Mouse (Mus musculus): Measurements from ENCODE around the gene Ints14. TPM values are rescaled to one million over a fixed set of nuclear protein-coding genes. Genes with fewer than 3 reads are reported as not detected.
A peak's percentile ranks its signal among the peaks of the same experiment; 100 is the strongest.

The Ints14 gene
- total and polyA plus RNA-seq, 3 experiments: 30.1 to 58.2 (median 52.9) TPM

DNA sequence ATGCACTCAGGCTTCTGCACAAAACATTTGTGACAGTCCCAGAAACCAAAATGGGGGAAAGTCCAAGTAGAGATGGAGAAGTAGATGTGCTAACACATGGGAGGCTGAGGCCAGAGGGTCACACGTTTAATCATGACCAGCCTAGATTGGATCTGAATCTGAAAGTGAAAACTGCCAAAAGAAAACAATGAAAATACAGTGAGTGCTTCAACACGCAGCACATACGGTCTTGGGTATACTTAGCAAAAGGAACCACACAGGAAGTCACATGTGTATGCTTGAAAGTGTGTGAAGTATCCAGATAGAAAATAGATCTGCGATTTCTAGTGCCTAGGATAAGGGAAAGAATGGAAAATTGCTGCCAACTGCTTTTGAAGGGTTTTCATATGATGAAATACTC is 46.1 kb upstream of the Ints14 start:
- in situ Hi-C loops (cut with MboI; ENCODE audit: low pct_ligation_motif_present, low pct_unique_long_range_greater_than_20kb, low sequenced_read_pairs) (no loop called here), dilution Hi-C loops (cut with MboI; ENCODE audit: extremely low pct_ligation_motif_present, extremely low pct_unique_long_range_greater_than_20kb, low sequenced_read_pairs) (no loop called here)
- Histone ChIP-seq H3K4me3 (replicated peaks in 1 of 3; ENCODE audit: low read depth in 2 of 3, low read length in 2 of 3, poor library complexity in 1 of 3) (no peak overlapping the region), H3K4me2 (ENCODE audit: insufficient read depth, low read depth, poor library complexity, severe bottlenecking) (no peak overlapping the region), H3K4me1 (ENCODE audit: control insufficient read depth in 1 of 2, insufficient read depth in 2 of 2) (peaks cover 0 to 16% of the 10 kb centered on the region in 2 experiments; a peak in 1 of 4 replicates), H3K27me3 (replicated peaks) (no peaks in the 10 kb centered on the region), H3K27ac (ENCODE audit: insufficient read depth, low read depth) (no peak overlapping the region), H3K9me3 (replicated peaks; ENCODE audit: low read length) (peaks cover 2% of the 10 kb centered on the region), H3K9ac (ENCODE audit: insufficient read depth, low read depth) (no peak overlapping the region), H3K79me2 (replicated peaks; ENCODE audit: control insufficient read depth, extremely low read depth, insufficient read depth, poor library complexity, severe bottlenecking) (no peaks in the 10 kb centered on the region), H3K36me3 (replicated peaks in 1 of 2; ENCODE audit: control insufficient read depth in 1 of 2, insufficient read depth in 1 of 2, low read length in 1 of 2) (peaks cover 66 to 89% of the 10 kb centered on the region in 2 experiments)
- peak; percentile 20 for DNase-seq (ENCODE audit: extremely low read depth)
- TF ChIP-seq MYC (IDR thresholded peaks at IDR 0.05; ENCODE audit: low read depth, low read length) (no peak), POLR2AphosphoS2 (IDR thresholded peaks at IDR 0.05; ENCODE audit: low read depth, low read length) (no peak), ZNF384 (IDR thresholded peaks at IDR 0.05; ENCODE audit: low read depth, low read length) (no peak), MAZ (IDR thresholded peaks at IDR 0.05; ENCODE audit: low read depth, low read length) (no peak), MXI1 (IDR thresholded peaks at IDR 0.05; ENCODE audit: low read depth, low read length) (0 out of 2 replicates have a peak, but pooled peaks have one; percentile 27), BHLHE40 (IDR thresholded peaks at IDR 0.05; ENCODE audit: low read depth, low read length) (peak; percentile 49; the same call in 1 of the 2 replicates), SIN3A (IDR thresholded peaks at IDR 0.05; ENCODE audit: low read length) (no peak), MAX (IDR thresholded peaks at IDR 0.05; ENCODE audit: low read length) (no peak), TCF12 (IDR thresholded peaks at IDR 0.05; ENCODE audit: low read depth, low read length) (no peak), EP300 (IDR thresholded peaks at IDR 0.05; ENCODE audit: low read length) (no peak)

- no peak for DNase-seq (ENCODE audit: extremely low read depth)
- H3K27ac ChIP-seq (ENCODE audit: insufficient read depth, low read depth): no peak overlapping the region
- peaks cover 0 to 13% of the 10 kb centered on the region in 2 experiments; a peak in 1 of 4 replicates for H3K4me1 ChIP-seq (ENCODE audit: control insufficient read depth in 1 of 2, insufficient read depth in 2 of 2)
- H3K36me3 ChIP-seq (replicated peaks in 1 of 2; ENCODE audit: control insufficient read depth in 1 of 2, insufficient read depth in 1 of 2, low read length in 1 of 2): peaks cover 57 to 84% of the 10 kb centered on the region in 2 experiments
- no peak overlapping the region for H3K4me3 ChIP-seq (replicated peaks in 1 of 3; ENCODE audit: low read depth in 2 of 3, low read length in 2 of 3, poor library complexity in 1 of 3)
- H3K9me3 ChIP-seq (replicated peaks; ENCODE audit: low read length): no peaks in the 10 kb centered on the region
- in situ Hi-C loops (cut with MboI; ENCODE audit: low pct_ligation_motif_present, low pct_unique_long_range_greater_than_20kb, low sequenced_read_pairs) (no loop called here), dilution Hi-C loops (cut with MboI; ENCODE audit: extremely low pct_ligation_motif_present, extremely low pct_unique_long_range_greater_than_20kb, low sequenced_read_pairs) (no loop called here)
- no peaks in the 10 kb centered on the region for H3K79me2 ChIP-seq (replicated peaks; ENCODE audit: control insufficient read depth, extremely low read depth, insufficient read depth, poor library complexity, severe bottlenecking)
- no peaks in the 10 kb centered on the region for H3K27me3 ChIP-seq (replicated peaks)
- no peak overlapping the region for H3K9ac ChIP-seq (ENCODE audit: insufficient read depth, low read depth)
- H3K4me2 ChIP-seq (ENCODE audit: insufficient read depth, low read depth, poor library complexity, severe bottlenecking): no peak overlapping the region
- TF ChIP-seq BHLHE40 (IDR thresholded peaks at IDR 0.05; ENCODE audit: low read depth, low read length) (no peak), MXI1 (IDR thresholded peaks at IDR 0.05; ENCODE audit: low read depth, low read length) (no peak)
These were observed 42.1 kb upstream of the Ints14 start for GRCm38 (mm10) chr9:64918560-64918959.

- Histone ChIP-seq H3K4me2 (ENCODE audit: insufficient read depth, low read depth, poor library complexity, severe bottlenecking) (no peak overlapping the region), H3K27ac (ENCODE audit: insufficient read depth, low read depth) (no peak overlapping the region), H3K36me3 (replicated peaks in 1 of 2; ENCODE audit: control insufficient read depth in 1 of 2, insufficient read depth in 1 of 2, low read length in 1 of 2) (peaks cover 24 to 39% of the 10 kb centered on the region in 2 experiments), H3K4me1 (ENCODE audit: control insufficient read depth in 1 of 2, insufficient read depth in 2 of 2) (peaks cover 0 to 13% of the 10 kb centered on the region in 2 experiments; a peak in 2 of 4 replicates), H3K9ac (ENCODE audit: insufficient read depth, low read depth) (no peak overlapping the region), H3K27me3 (replicated peaks) (no peaks in the 10 kb centered on the region), H3K79me2 (replicated peaks; ENCODE audit: control insufficient read depth, extremely low read depth, insufficient read depth, poor library complexity, severe bottlenecking) (no peaks in the 10 kb centered on the region), H3K9me3 (replicated peaks; ENCODE audit: low read length) (no peaks in the 10 kb centered on the region), H3K4me3 (replicated peaks in 1 of 3; ENCODE audit: low read depth in 2 of 3, low read length in 2 of 3, poor library complexity in 1 of 3) (no peak overlapping the region)
- dilution Hi-C loops (cut with MboI; ENCODE audit: extremely low pct_ligation_motif_present, extremely low pct_unique_long_range_greater_than_20kb, low sequenced_read_pairs) (no loop called here), in situ Hi-C loops (cut with MboI; ENCODE audit: low pct_ligation_motif_present, low pct_unique_long_range_greater_than_20kb, low sequenced_read_pairs) (loop anchor here (25.0 kb wide), 1 partner anchor 613 kb away; no protein-coding TSS in a partner anchor)
- TF ChIP-seq HCFC1 (IDR thresholded peaks at IDR 0.05; ENCODE audit: low read depth, low read length) (no peak), POLR2AphosphoS2 (IDR thresholded peaks at IDR 0.05; ENCODE audit: low read depth, low read length) (no peak), NRF1 (IDR thresholded peaks at IDR 0.05; ENCODE audit: low read depth, low read length) (no peak), JUN (IDR thresholded peaks at IDR 0.05; ENCODE audit: insufficient read depth, low read depth, low read length) (no peak), ZNF384 (IDR thresholded peaks at IDR 0.05; ENCODE audit: low read depth, low read length) (no peak), E2F4 (IDR thresholded peaks at IDR 0.05; ENCODE audit: insufficient replicate concordance, low read depth, low read length) (no peak), USF2 (conservative IDR thresholded peaks at IDR 0.05; ENCODE audit: low read depth, low read length) (no peak), POLR2A (IDR thresholded peaks at IDR 0.05; ENCODE audit: low read depth, low read length) (no peak), RAD21 (IDR thresholded peaks at IDR 0.05; ENCODE audit: low read depth, low read length) (no peak), MXI1 (IDR thresholded peaks at IDR 0.05; ENCODE audit: low read depth, low read length) (no peak)
- no peak for DNase-seq (ENCODE audit: extremely low read depth)
These were observed 34.9 kb upstream of the Ints14 start for GRCm38 (mm10) chr9:64925771-64926170.

Data from CH12.LX (cell line).